22 mouse cellular contexts compared by ENCODE assay signal in the genomic region with DNA sequence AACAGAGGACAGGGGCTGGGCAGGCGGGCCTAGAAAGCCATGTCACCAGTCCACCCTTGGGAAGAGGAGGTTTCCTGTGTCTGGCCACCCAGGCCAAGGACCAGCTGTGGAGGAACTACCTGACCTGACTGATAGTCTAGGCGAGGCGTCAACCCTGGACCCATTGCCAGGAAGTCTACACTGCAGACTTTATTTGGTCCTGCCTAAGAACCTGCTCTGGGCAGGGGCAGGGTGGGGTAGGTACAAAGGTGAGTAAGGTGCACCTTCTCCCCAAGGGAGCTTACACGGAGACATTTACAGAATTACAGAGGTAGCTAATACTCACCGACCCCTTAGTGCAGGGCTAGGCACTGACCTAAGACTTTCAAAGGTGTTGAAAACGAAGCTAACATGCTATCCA. TPM values are rescaled to one million over a fixed set of nuclear protein-coding genes. Genes with fewer than 3 reads are reported as not detected.
DNase-seq lines count a peak whose midpoint lies in the region; ATAC-seq and TF ChIP-seq lines count a peak whose summit lies in the region.
"Had no signal": no experiment of that assay in that cellular context is flagged by ENCODE, and none has a peak within 500 bp of the region (broad histone marks: within the 10 kb centered on the region; RNA-seq: fewer than 3 reads in every experiment).

No protein-coding gene starts in this region.

- DNase-seq in embryonic facial prominence, embryonic 10.5 days (ENCODE audit: low spot score): no peak
- DNase-seq in stomach, postnatal 0 days (ENCODE audit: low spot score): peak; percentile 29
- no peak for DNase-seq in spleen, postnatal 14 days (ENCODE audit: low spot score in 2 of 2)
- no peak for DNase-seq in lung, adult 2 months
- DNase-seq: adrenal gland, adult 2 months; adrenal gland, postnatal 10 days; adrenal gland, postnatal 25 days; cerebellum, adult 11 months; cerebellum, adult 18-20 months; cerebellum, adult 9-10 months; cerebellum, postnatal 10 days; cerebellum, postnatal 25 days had no signal

- no peak for TF ChIP-seq POLR2A in lung, adult 2 months (IDR thresholded peaks at IDR 0.05; ENCODE audit: borderline replicate concordance, extremely low read depth, low read depth, low read length)

- peaks cover 28% of the 10 kb centered on the region for H3K4me1 ChIP-seq in embryonic facial prominence, embryonic 10.5 days
- peaks cover 5% of the 10 kb centered on the region; the same call in 1 of the 2 replicates for H3K4me1 ChIP-seq in intestine, embryonic 15.5 days (replicated peaks)
- no peaks in the 10 kb centered on the region for H3K4me1 ChIP-seq in intestine, postnatal 0 days (replicated peaks; ENCODE audit: control insufficient read depth, insufficient read depth, low read length)
- H3K4me1 ChIP-seq in stomach, postnatal 0 days (replicated peaks; ENCODE audit: control insufficient read depth, insufficient read depth): no peaks in the 10 kb centered on the region
- H3K4me1 ChIP-seq in lung, adult 2 months (ENCODE audit: control insufficient read depth, insufficient read depth, low read length): no peaks in the 10 kb centered on the region

- H3K4me2 ChIP-seq in intestine, embryonic 15.5 days (replicated peaks): no peak overlapping the region
- no peak overlapping the region for H3K4me2 ChIP-seq in intestine, postnatal 0 days (replicated peaks; ENCODE audit: low read depth)
- no peak overlapping the region for H3K4me2 ChIP-seq in stomach, postnatal 0 days (replicated peaks; ENCODE audit: low read depth)
- H3K4me2 ChIP-seq: embryonic facial prominence, embryonic 13.5 days; embryonic facial prominence, embryonic 15.5 days; forebrain, embryonic 12.5 days had no signal

- WGBS in embryonic facial prominence, embryonic 10.5 days: 87% methylated on average over 6 of the region's 6 CpGs
- WGBS in intestine, embryonic 15.5 days: 80% methylated on average over 6 of the region's 6 CpGs
- 60% methylated on average over 6 of the region's 6 CpGs for WGBS in intestine, postnatal 0 days
- 79% methylated on average over 6 of the region's 6 CpGs for WGBS in stomach, postnatal 0 days
- WGBS in lung, adult 2 months: 92% methylated on average over 6 of the region's 6 CpGs

- peak overlapping the region; percentile 30; the same call in 1 of the 2 replicates for H3K27ac ChIP-seq in embryonic facial prominence, embryonic 10.5 days (replicated peaks)
- H3K27ac ChIP-seq in intestine, embryonic 15.5 days: no peak overlapping the region
- H3K27ac ChIP-seq in intestine, postnatal 0 days (ENCODE audit: low read depth, low read length): peak overlapping the region; percentile 50; the same call in 1 of the 2 replicates
- no peak overlapping the region for H3K27ac ChIP-seq in stomach, postnatal 0 days (replicated peaks)
- H3K27ac ChIP-seq: embryonic facial prominence, embryonic 13.5 days; embryonic facial prominence, embryonic 15.5 days; forebrain, embryonic 12.5 days had no signal

- H3K36me3 ChIP-seq in embryonic facial prominence, embryonic 10.5 days (replicated peaks): no peaks in the 10 kb centered on the region
- no peaks in the 10 kb centered on the region for H3K36me3 ChIP-seq in intestine, embryonic 15.5 days
- no peaks in the 10 kb centered on the region for H3K36me3 ChIP-seq in intestine, postnatal 0 days (ENCODE audit: control insufficient read depth, insufficient read depth)
- H3K36me3 ChIP-seq in stomach, postnatal 0 days (ENCODE audit: control insufficient read depth, insufficient read depth, low read length): no peaks in the 10 kb centered on the region
- H3K36me3 ChIP-seq: embryonic facial prominence, embryonic 13.5 days; embryonic facial prominence, embryonic 15.5 days; forebrain, embryonic 10.5 days; forebrain, embryonic 12.5 days had no signal

- ATAC-seq in intestine, embryonic 15.5 days: peak; percentile 61
- peak; percentile 77 for ATAC-seq in intestine, postnatal 0 days
- peak; percentile 33 for ATAC-seq in stomach, postnatal 0 days (ENCODE audit: low FRiP score, low TSS enrichment)
- ATAC-seq in megakaryocyte-erythroid progenitor cell, adult 5-6 weeks (replicated peaks; ENCODE audit: low FRiP score, low TSS enrichment, poor library complexity, severe bottlenecking): no peak
- ATAC-seq: forebrain, embryonic 14.5 days; forebrain, embryonic 16.5 days had no signal

- TF ChIP-seq EP300 in stomach, postnatal 0 days (optimal IDR thresholded peaks at IDR 0.05): no peak

- H3K27me3 ChIP-seq in embryonic facial prominence, embryonic 10.5 days (replicated peaks; ENCODE audit: low read depth, poor library complexity, severe bottlenecking): peaks cover 49% of the 10 kb centered on the region
- no peaks in the 10 kb centered on the region; the same call in 1 of the 2 replicates for H3K27me3 ChIP-seq in intestine, embryonic 15.5 days (replicated peaks)
- H3K27me3 ChIP-seq in intestine, postnatal 0 days (replicated peaks; ENCODE audit: control insufficient read depth, insufficient read depth, low read length): no peaks in the 10 kb centered on the region
- no peaks in the 10 kb centered on the region for H3K27me3 ChIP-seq in stomach, postnatal 0 days (ENCODE audit: control insufficient read depth, insufficient read depth, low read length)

- TF ChIP-seq CTCF in intestine, postnatal 0 days (IDR thresholded peaks at IDR 0.05; ENCODE audit: low read depth): no peak
- TF ChIP-seq CTCF in stomach, postnatal 0 days (IDR thresholded peaks at IDR 0.05; ENCODE audit: low read depth): no peak
- TF ChIP-seq CTCF in lung, adult 2 months (IDR thresholded peaks at IDR 0.05; ENCODE audit: insufficient read depth, low read length): no peak

- no peak overlapping the region for H3K9ac ChIP-seq in intestine, embryonic 15.5 days
- H3K9ac ChIP-seq in intestine, postnatal 0 days (ENCODE audit: low read depth, low read length): no peak overlapping the region
- no peak overlapping the region for H3K9ac ChIP-seq in stomach, postnatal 0 days (ENCODE audit: low read length)
- H3K9ac ChIP-seq: embryonic facial prominence, embryonic 13.5 days; embryonic facial prominence, embryonic 15.5 days; forebrain, embryonic 12.5 days had no signal

- H3K9me3 ChIP-seq in embryonic facial prominence, embryonic 10.5 days: no peaks in the 10 kb centered on the region
- no peaks in the 10 kb centered on the region for H3K9me3 ChIP-seq in intestine, embryonic 15.5 days
- H3K9me3 ChIP-seq in intestine, postnatal 0 days (ENCODE audit: control insufficient read depth): no peaks in the 10 kb centered on the region
- H3K9me3 ChIP-seq in stomach, postnatal 0 days (ENCODE audit: control insufficient read depth, low read length): no peaks in the 10 kb centered on the region
- H3K9me3 ChIP-seq: embryonic facial prominence, embryonic 13.5 days; embryonic facial prominence, embryonic 15.5 days; forebrain, embryonic 10.5 days; forebrain, embryonic 12.5 days had no signal

- H3K4me3 ChIP-seq in embryonic facial prominence, embryonic 10.5 days: no peak overlapping the region
- no peak overlapping the region for H3K4me3 ChIP-seq in intestine, embryonic 15.5 days (replicated peaks)
- no peak overlapping the region for H3K4me3 ChIP-seq in intestine, postnatal 0 days (ENCODE audit: low read depth, low read length)
- no peak overlapping the region for H3K4me3 ChIP-seq in stomach, postnatal 0 days (ENCODE audit: low read depth, low read length)
- no peak overlapping the region for H3K4me3 ChIP-seq in lung, adult 2 months (replicated peaks; ENCODE audit: extremely low read depth, low read depth, low read length)
- H3K4me3 ChIP-seq: embryonic facial prominence, embryonic 13.5 days; embryonic facial prominence, embryonic 15.5 days; erythroblast, embryonic 14.5 days; forebrain, embryonic 10.5 days; forebrain, embryonic 12.5 days had no signal

RNA-seq across cellular contexts. Expression of a gene that starts 4.4 kb away (rescaled TPM):
- polyA plus RNA-seq in embryonic facial prominence, embryonic 10.5 days (2016; fragmentation: Nextera tagmentation; extraction: Ambion mirVana): 5.3 and 5.8 TPM in 2 replicates
- 6.0 and 7.2 TPM in 2 replicates for polyA plus RNA-seq in intestine, embryonic 15.5 days (2015; fragmentation: Nextera tagmentation; extraction: Ambion mirVana)
- 14.7 and 16.9 TPM in 2 replicates for polyA plus RNA-seq in intestine, postnatal 0 days (2015; fragmentation: Nextera tagmentation; extraction: Ambion mirVana)
- 11.8 and 13.2 TPM in 2 replicates for polyA plus RNA-seq in stomach, postnatal 0 days (2015; fragmentation: Nextera tagmentation; extraction: Ambion mirVana)
- 26.7 and 32.8 TPM in 2 replicates for polyA plus RNA-seq in lung, adult 2 months (2012; rRNA removed)
- 9.2 and 11.0 TPM in 2 replicates for total RNA-seq in megakaryocyte-erythroid progenitor cell, adult 5-6 weeks (2014; fragmentation: Nextera tagmentation)
- total RNA-seq in megakaryocyte-erythroid progenitor cell, adult 5-6 weeks (2017): 5.2 and 10.3 TPM in 2 replicates

RNA-seq across cellular contexts. Expression of a gene that starts 27.2 kb away (rescaled TPM):
- 159 and 162 TPM in 2 replicates for polyA plus RNA-seq in embryonic facial prominence, embryonic 10.5 days (2016; fragmentation: Nextera tagmentation; extraction: Ambion mirVana)
- polyA plus RNA-seq in intestine, embryonic 15.5 days (2015; fragmentation: Nextera tagmentation; extraction: Ambion mirVana): 215 and 218 TPM in 2 replicates
- polyA plus RNA-seq in intestine, postnatal 0 days (2015; fragmentation: Nextera tagmentation; extraction: Ambion mirVana): 201 and 207 TPM in 2 replicates
- 131 and 138 TPM in 2 replicates for polyA plus RNA-seq in stomach, postnatal 0 days (2015; fragmentation: Nextera tagmentation; extraction: Ambion mirVana)
- polyA plus RNA-seq in lung, adult 2 months (2012; rRNA removed): 7.3 and 13.0 TPM in 2 replicates
- 167 and 182 TPM in 2 replicates for total RNA-seq in megakaryocyte-erythroid progenitor cell, adult 5-6 weeks (2014; fragmentation: Nextera tagmentation)
- total RNA-seq in megakaryocyte-erythroid progenitor cell, adult 5-6 weeks (2017): 165 and 169 TPM in 2 replicates

RNA-seq across cellular contexts. Expression of a gene that starts 27.2 kb away (rescaled TPM):
- polyA plus RNA-seq in embryonic facial prominence, embryonic 10.5 days (2016; fragmentation: Nextera tagmentation; extraction: Ambion mirVana): 124 and 129 TPM in 2 replicates
- polyA plus RNA-seq in intestine, embryonic 15.5 days (2015; fragmentation: Nextera tagmentation; extraction: Ambion mirVana): 137 and 144 TPM in 2 replicates
- polyA plus RNA-seq in intestine, postnatal 0 days (2015; fragmentation: Nextera tagmentation; extraction: Ambion mirVana): 122 and 133 TPM in 2 replicates
- polyA plus RNA-seq in stomach, postnatal 0 days (2015; fragmentation: Nextera tagmentation; extraction: Ambion mirVana): 77.5 and 77.6 TPM in 2 replicates
- 50.7 and 57.3 TPM in 2 replicates for polyA plus RNA-seq in lung, adult 2 months (2012; rRNA removed)
- 99.7 and 107 TPM in 2 replicates for total RNA-seq in megakaryocyte-erythroid progenitor cell, adult 5-6 weeks (2014; fragmentation: Nextera tagmentation)
- total RNA-seq in megakaryocyte-erythroid progenitor cell, adult 5-6 weeks (2017): 114 and 128 TPM in 2 replicates

Comparison
In these comparisons a context has a peak if more than half of its experiments do, and no peak if none do; other contexts are left out.
1. H3K27ac ChIP-seq: peak in embryonic facial prominence, embryonic 10.5 days (single experiment) and intestine, postnatal 0 days (single experiment); none in intestine, embryonic 15.5 days (single experiment) and stomach, postnatal 0 days (single experiment).